ENCODE assay signal across 15 mouse cellular contexts in genomic region chr11:109039792-109040518, GRCm38 (mm10).
DNase-seq lines count a peak whose midpoint lies in the region; ATAC-seq and TF ChIP-seq lines count a peak whose summit lies in the region.
"Had no signal": no experiment of that assay in that cellular context is flagged by ENCODE, and none has a peak within 500 bp of the region (broad histone marks: within the 10 kb centered on the region; RNA-seq: fewer than 3 reads in every experiment).

No protein-coding gene starts in this region.

- no peaks in the 10 kb centered on the region for H3K27me3 ChIP-seq in cerebellum, adult 2 months (ENCODE audit: control insufficient read depth, insufficient read depth, low read length)
- 0 out of 2 replicates have a peak, but pooled peaks cover 3% of the 10 kb centered on the region for H3K27me3 ChIP-seq in hindbrain, embryonic 10.5 days (ENCODE audit: insufficient read depth, poor library complexity, severe bottlenecking)
- no peaks in the 10 kb centered on the region for H3K27me3 ChIP-seq in hindbrain, embryonic 14.5 days (ENCODE audit: control insufficient read depth, insufficient read depth, low read length)
- no peaks in the 10 kb centered on the region for H3K27me3 ChIP-seq in lung, postnatal 0 days (replicated peaks; ENCODE audit: insufficient read depth, low read length)
- no peaks in the 10 kb centered on the region for H3K27me3 ChIP-seq in hindbrain, embryonic 16.5 days (replicated peaks; ENCODE audit: control insufficient read depth, insufficient read depth, low read length)
- H3K27me3 ChIP-seq: intestine, embryonic 15.5 days had no signal

- WGBS in cerebellum, adult 2 months, result 23% methylated on average over 6 of the region's 6 CpGs
- WGBS in hindbrain, embryonic 10.5 days, result 68% methylated on average over 6 of the region's 6 CpGs
- WGBS in hindbrain, embryonic 14.5 days, result 55% methylated on average over 6 of the region's 6 CpGs
- 61% methylated on average over 6 of the region's 6 CpGs for WGBS in lung, postnatal 0 days
- 46% methylated on average over 6 of the region's 6 CpGs for whole genome bisulfite sequencing in hindbrain, embryonic 16.5 days

- peak; percentile 82 for TF ChIP-seq EP300 in lung, postnatal 0 days (IDR thresholded peaks at IDR 0.05)

- no peak overlapping the region for H3K9ac ChIP-seq in hindbrain, embryonic 14.5 days
- no peak overlapping the region for H3K9ac ChIP-seq in lung, postnatal 0 days (replicated peaks; ENCODE audit: low read depth)
- no peak overlapping the region for H3K9ac ChIP-seq in hindbrain, embryonic 16.5 days (ENCODE audit: low read depth, low read length)
- H3K9ac ChIP-seq: intestine, embryonic 15.5 days; liver, embryonic 14.5 days had no signal

- no peak overlapping the region for H3K27ac ChIP-seq in cerebellum, adult 2 months (ENCODE audit: insufficient read depth, low read length)
- peak overlapping the region; percentile 54; the same call in 1 of the 2 replicates for H3K27ac ChIP-seq in hindbrain, embryonic 10.5 days
- no peak overlapping the region for H3K27ac ChIP-seq in hindbrain, embryonic 14.5 days
- peak overlapping the region; percentile 43; the same call in 1 of the 2 replicates for H3K27ac ChIP-seq in lung, postnatal 0 days (ENCODE audit: low read length)
- peak overlapping the region; percentile 29; the same call in 1 of the 2 replicates for H3K27ac ChIP-seq in hindbrain, embryonic 16.5 days (ENCODE audit: low read depth, low read length)
- H3K27ac ChIP-seq: intestine, embryonic 15.5 days; liver, embryonic 14.5 days had no signal

- H3K4me3 ChIP-seq in cerebellum, adult 2 months (replicated peaks; ENCODE audit: insufficient read depth, low read depth, low read length), result no peak overlapping the region
- H3K4me3 ChIP-seq in hindbrain, embryonic 10.5 days, result no peak overlapping the region
- H3K4me3 ChIP-seq in hindbrain, embryonic 14.5 days (replicated peaks; ENCODE audit: low read length), result no peak overlapping the region
- no peak overlapping the region for H3K4me3 ChIP-seq in lung, postnatal 0 days (ENCODE audit: low read depth, low read length)
- H3K4me3 ChIP-seq in hindbrain, embryonic 16.5 days (ENCODE audit: low read length), result no peak overlapping the region
- H3K4me3 ChIP-seq: intestine, embryonic 15.5 days had no signal

- DNase-seq in cerebellum, adult 2 months, result peak; percentile 20 to 30
- no peak for DNase-seq in cerebellum, adult 9-11 months
- DNase-seq in hindbrain, embryonic 10.5 days (ENCODE audit: low spot score), result no peak
- DNase-seq in hindbrain, embryonic 14.5 days (ENCODE audit: low spot score), result no peak
- DNase-seq in lung, postnatal 0 days (ENCODE audit: low spot score), result peak; percentile 93
- no peak for DNase-seq in lung, postnatal 4 days
- DNase-seq in Muller cell, postnatal 12 days (ENCODE audit: inconsistent ontology term), result no peak
- DNase-seq: B cell, adult 2 months; heart, postnatal 10 days; kidney, postnatal 10 days; right cerebral cortex, postnatal 25 days; thymus, adult 18-20 months had no signal

- TF ChIP-seq CTCF in cerebellum, adult 2 months (IDR thresholded peaks at IDR 0.05; ENCODE audit: borderline replicate concordance, insufficient read depth, low read depth, low read length), result no peak
- TF ChIP-seq CTCF in lung, postnatal 0 days (IDR thresholded peaks at IDR 0.05), result no peak

- H3K36me3 ChIP-seq in hindbrain, embryonic 10.5 days, result no peaks in the 10 kb centered on the region
- no peaks in the 10 kb centered on the region for H3K36me3 ChIP-seq in hindbrain, embryonic 14.5 days (replicated peaks; ENCODE audit: control insufficient read depth, insufficient read depth)
- H3K36me3 ChIP-seq in lung, postnatal 0 days (ENCODE audit: insufficient read depth, low read length), result no peaks in the 10 kb centered on the region
- no peaks in the 10 kb centered on the region for H3K36me3 ChIP-seq in hindbrain, embryonic 16.5 days (ENCODE audit: control insufficient read depth, insufficient read depth, low read length)
- H3K36me3 ChIP-seq: intestine, embryonic 15.5 days had no signal

- TF ChIP-seq POLR2A in cerebellum, adult 2 months (IDR thresholded peaks at IDR 0.05; ENCODE audit: borderline replicate concordance, insufficient read depth, low read length), result no peak

- no peaks in the 10 kb centered on the region for H3K9me3 ChIP-seq in hindbrain, embryonic 10.5 days
- no peaks in the 10 kb centered on the region for H3K9me3 ChIP-seq in hindbrain, embryonic 14.5 days (ENCODE audit: control insufficient read depth, low read length)
- no peaks in the 10 kb centered on the region for H3K9me3 ChIP-seq in lung, postnatal 0 days (ENCODE audit: low read length)
- H3K9me3 ChIP-seq in hindbrain, embryonic 16.5 days (ENCODE audit: control insufficient read depth, low read length), result no peaks in the 10 kb centered on the region
- H3K9me3 ChIP-seq: intestine, embryonic 15.5 days had no signal

- ATAC-seq in hindbrain, embryonic 14.5 days (ENCODE audit: low FRiP score), result no peak
- peak; percentile 78 for ATAC-seq in lung, postnatal 0 days
- no peak for ATAC-seq in hindbrain, embryonic 16.5 days
- ATAC-seq: intestine, embryonic 15.5 days had no signal

- H3K4me1 ChIP-seq in cerebellum, adult 2 months (ENCODE audit: control insufficient read depth, insufficient read depth, low read length), result peaks cover 19% of the 10 kb centered on the region
- peaks cover 27% of the 10 kb centered on the region for H3K4me1 ChIP-seq in hindbrain, embryonic 10.5 days (replicated peaks)
- no peaks in the 10 kb centered on the region for H3K4me1 ChIP-seq in hindbrain, embryonic 14.5 days (replicated peaks; ENCODE audit: control insufficient read depth, insufficient read depth, low read length)
- no peaks in the 10 kb centered on the region; the same call in 1 of the 2 replicates for H3K4me1 ChIP-seq in lung, postnatal 0 days (ENCODE audit: insufficient read depth, low read depth, low read length)
- H3K4me1 ChIP-seq in hindbrain, embryonic 16.5 days (ENCODE audit: control insufficient read depth, insufficient read depth, low read depth, low read length), result no peaks in the 10 kb centered on the region
- H3K4me1 ChIP-seq: intestine, embryonic 15.5 days had no signal

- no peak overlapping the region for H3K4me2 ChIP-seq in hindbrain, embryonic 14.5 days (replicated peaks)
- H3K4me2 ChIP-seq in lung, postnatal 0 days (replicated peaks; ENCODE audit: low read depth, low read length), result no peak overlapping the region
- no peak overlapping the region for H3K4me2 ChIP-seq in hindbrain, embryonic 16.5 days (ENCODE audit: low read length)
- H3K4me2 ChIP-seq: intestine, embryonic 15.5 days had no signal

Comparison
In these comparisons a context has a peak if more than half of its experiments do, and no peak if none do; other contexts are left out.
1. DNase-seq: peak in cerebellum, adult 2 months (2 of 2) and lung, postnatal 0 days (single experiment); none in cerebellum, adult 9-11 months (single experiment), hindbrain, embryonic 10.5 days (single experiment), hindbrain, embryonic 14.5 days (single experiment), lung, postnatal 4 days (0 of 2) and Muller cell, postnatal 12 days (single experiment).
2. H3K27ac ChIP-seq: peak in hindbrain, embryonic 10.5 days (single experiment), lung, postnatal 0 days (single experiment) and hindbrain, embryonic 16.5 days (single experiment); none in cerebellum, adult 2 months (single experiment) and hindbrain, embryonic 14.5 days (single experiment).